Mouse (Mus musculus): ENCODE measurements at regions not wholly inside any gene's neighbourhood (a gene's known extent, or its start where the extent isn't known, plus 50 kb on each side); places are given as distances from the start of the nearest gene placed in this dataset.

- no peak overlapping the region for H3K27ac ChIP-seq (ENCODE audit: insufficient read depth, low read length)
- no peaks in the 10 kb centered on the region for H3K27me3 ChIP-seq (ENCODE audit: control insufficient read depth, insufficient read depth, low read length)
- H3K4me1 ChIP-seq (ENCODE audit: control insufficient read depth, insufficient read depth, low read length): peaks cover 14% of the 10 kb centered on the region
- TF ChIP-seq CTCF (IDR thresholded peaks at IDR 0.05; ENCODE audit: borderline replicate concordance, insufficient read depth, low read depth, low read length) (no peak), POLR2A (IDR thresholded peaks at IDR 0.05; ENCODE audit: borderline replicate concordance, insufficient read depth, low read length) (no peak)
- DNase-seq: peak; percentile 45 to 54
- no peak overlapping the region for H3K4me3 ChIP-seq (replicated peaks; ENCODE audit: insufficient read depth, low read depth, low read length)
- 6% methylated on average over 13 of the region's 13 CpGs for WGBS
Measured at GRCm38 (mm10) chr9:101404441-101405081, 153.0 kb upstream of the Ppp2r3a start.

DNA sequence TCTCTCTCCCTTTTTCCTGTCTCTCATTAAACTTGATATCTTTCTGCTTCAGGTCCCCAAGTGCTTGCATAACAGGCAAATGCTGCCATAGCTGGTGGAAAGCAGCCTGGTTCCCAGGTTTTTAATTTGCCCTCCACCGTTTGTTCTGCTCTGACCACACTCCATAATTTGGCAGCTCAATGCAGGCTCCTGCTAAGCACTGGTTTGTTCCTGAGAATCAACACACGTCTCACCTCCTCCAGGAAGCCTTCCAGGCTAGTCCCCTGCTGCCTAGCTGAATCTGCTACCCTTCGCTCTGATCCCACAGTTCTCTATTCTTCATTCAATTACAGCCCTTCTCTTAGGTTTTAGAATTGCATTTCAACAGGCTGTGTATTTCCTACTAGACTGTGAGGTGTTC lies 152.4 kb upstream of the Ppp2r3a start:
- H3K27me3 ChIP-seq (ENCODE audit: control insufficient read depth, insufficient read depth, low read length): no peaks in the 10 kb centered on the region
- 61% methylated on average over 3 of the region's 3 CpGs for WGBS
- no peak for DNase-seq
- H3K4me1 ChIP-seq (ENCODE audit: control insufficient read depth, insufficient read depth, low read length): peaks cover 14% of the 10 kb centered on the region
- H3K27ac ChIP-seq (ENCODE audit: insufficient read depth, low read length): no peak overlapping the region
- no peak for TF ChIP-seq CTCF (IDR thresholded peaks at IDR 0.05; ENCODE audit: borderline replicate concordance, insufficient read depth, low read depth, low read length)
- no peak for TF ChIP-seq POLR2A (IDR thresholded peaks at IDR 0.05; ENCODE audit: borderline replicate concordance, insufficient read depth, low read length)
- H3K4me3 ChIP-seq (replicated peaks; ENCODE audit: insufficient read depth, low read depth, low read length): no peak overlapping the region

DNA sequence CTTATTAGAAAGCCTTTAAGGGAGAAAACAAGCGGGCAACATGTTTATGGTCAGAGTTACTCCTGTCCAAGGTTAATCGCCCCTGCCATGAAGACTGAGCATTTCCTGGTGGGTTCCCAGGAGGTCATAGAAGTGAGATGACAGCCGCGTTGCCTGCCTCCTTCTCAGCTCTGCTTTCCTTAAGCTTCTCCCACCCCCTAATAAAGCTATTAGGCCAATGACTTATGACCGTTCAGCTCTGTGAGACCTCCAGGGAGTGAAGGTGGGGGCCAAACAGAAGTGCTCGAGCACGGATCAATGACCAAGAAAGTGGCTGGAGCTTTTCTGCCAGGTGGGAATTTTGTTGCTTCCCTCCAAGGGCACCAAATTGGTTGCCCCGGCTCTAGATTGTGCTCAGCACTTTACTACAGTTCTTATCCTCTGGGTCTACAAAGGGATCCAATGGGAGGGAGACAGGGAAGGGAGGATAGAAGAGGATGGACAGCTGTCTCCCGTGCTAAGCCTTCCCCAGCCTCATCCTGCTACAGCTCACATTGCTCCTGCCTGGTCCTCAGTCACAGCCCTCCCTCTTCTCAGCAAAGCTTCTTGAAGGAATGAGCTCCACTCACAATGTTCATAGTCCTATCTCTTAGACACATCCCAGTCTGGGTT lies 151.1 kb upstream of the Ppp2r3a start:
- Histone ChIP-seq H3K27me3 (ENCODE audit: control insufficient read depth, insufficient read depth, low read length) (no peaks in the 10 kb centered on the region), H3K4me3 (replicated peaks; ENCODE audit: insufficient read depth, low read depth, low read length) (no peak overlapping the region), H3K27ac (ENCODE audit: insufficient read depth, low read length) (no peak overlapping the region), H3K4me1 (ENCODE audit: control insufficient read depth, insufficient read depth, low read length) (peaks cover 14% of the 10 kb centered on the region)
- DNase-seq: no peak
- TF ChIP-seq POLR2A (IDR thresholded peaks at IDR 0.05; ENCODE audit: borderline replicate concordance, insufficient read depth, low read length): no peak
- no peak for TF ChIP-seq CTCF (IDR thresholded peaks at IDR 0.05; ENCODE audit: borderline replicate concordance, insufficient read depth, low read depth, low read length)
- 90% methylated on average over 9 of the region's 9 CpGs for WGBS

GRCm38 (mm10) chr9:101401416-101401815 lies 149.8 kb upstream of the Ppp2r3a start:
- Histone ChIP-seq H3K27me3 (ENCODE audit: control insufficient read depth, insufficient read depth, low read length) (no peaks in the 10 kb centered on the region), H3K27ac (ENCODE audit: insufficient read depth, low read length) (no peak overlapping the region)
- 88% methylated on average over 9 of the region's 9 CpGs for WGBS

DNA sequence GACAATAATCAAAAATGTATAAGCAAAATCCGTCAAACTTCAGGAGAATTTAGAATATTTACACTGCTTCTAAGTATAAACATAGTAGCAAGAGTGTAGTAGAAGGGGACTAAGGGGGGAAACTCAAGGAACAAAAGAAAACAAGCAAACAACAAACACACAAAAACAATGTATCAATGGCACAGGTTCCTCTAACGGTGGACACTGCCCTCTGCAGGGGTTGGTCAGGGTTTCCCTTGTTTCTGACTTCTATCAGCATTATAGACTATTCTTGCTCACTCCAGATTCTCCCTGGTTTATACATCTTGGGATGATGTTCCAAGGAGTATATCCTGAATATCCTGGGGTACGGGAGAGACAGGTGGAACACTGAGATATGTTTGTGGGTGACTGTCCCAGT lies 147.3 kb upstream of the Ppp2r3a start:
- TF ChIP-seq POLR2A (IDR thresholded peaks at IDR 0.05; ENCODE audit: borderline replicate concordance, insufficient read depth, low read length): no peak
- no peak for TF ChIP-seq CTCF (IDR thresholded peaks at IDR 0.05; ENCODE audit: borderline replicate concordance, insufficient read depth, low read depth, low read length)

More at GRCm38 (mm10) chr9:101401416-101401815, 149.8 kb upstream of the Ppp2r3a start:
- TF ChIP-seq POLR2A (IDR thresholded peaks at IDR 0.05; ENCODE audit: borderline replicate concordance, insufficient read depth, low read length) (no peak), CTCF (IDR thresholded peaks at IDR 0.05; ENCODE audit: borderline replicate concordance, insufficient read depth, low read depth, low read length) (no peak)
- Histone ChIP-seq H3K4me3 (replicated peaks; ENCODE audit: insufficient read depth, low read depth, low read length) (no peak overlapping the region), H3K4me1 (ENCODE audit: control insufficient read depth, insufficient read depth, low read length) (peaks cover 10% of the 10 kb centered on the region)
- no peak for DNase-seq

DNA sequence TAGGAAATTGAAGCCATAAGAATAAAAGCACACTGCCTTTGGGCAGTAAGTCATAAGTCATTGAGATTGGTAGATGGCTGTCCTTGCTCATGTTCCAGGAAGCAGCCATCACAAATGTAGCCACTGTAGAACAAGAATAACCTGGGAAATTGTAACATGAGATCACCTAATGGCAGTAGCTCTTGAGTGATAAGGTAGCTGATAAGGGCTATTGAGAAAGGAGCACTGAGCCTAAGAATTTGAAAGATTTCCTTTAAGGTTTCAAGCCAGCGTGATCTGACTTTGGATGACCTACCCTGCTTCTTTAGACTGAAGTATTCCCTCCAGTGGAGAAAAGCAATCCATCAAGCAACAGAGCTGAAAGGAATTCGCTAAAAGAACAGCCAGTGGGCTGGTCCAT lies 117.8 kb upstream of the Ppp2r3a start:
- Histone ChIP-seq H3K27me3 (ENCODE audit: control insufficient read depth, insufficient read depth, low read length) (no peaks in the 10 kb centered on the region), H3K4me3 (replicated peaks; ENCODE audit: insufficient read depth, low read depth, low read length) (no peak overlapping the region), H3K27ac (ENCODE audit: insufficient read depth, low read length) (no peak overlapping the region), H3K4me1 (ENCODE audit: control insufficient read depth, insufficient read depth, low read length) (no peaks in the 10 kb centered on the region)
- WGBS: 74% methylated on average over 2 of the region's 2 CpGs
- no peak for DNase-seq
- TF ChIP-seq CTCF (IDR thresholded peaks at IDR 0.05; ENCODE audit: borderline replicate concordance, insufficient read depth, low read depth, low read length): no peak
- TF ChIP-seq POLR2A (IDR thresholded peaks at IDR 0.05; ENCODE audit: borderline replicate concordance, insufficient read depth, low read length): no peak

More for the DNA sequence above, 147.3 kb upstream of the Ppp2r3a start:
- no peaks in the 10 kb centered on the region for H3K27me3 ChIP-seq (ENCODE audit: control insufficient read depth, insufficient read depth, low read length)
- H3K4me3 ChIP-seq (replicated peaks; ENCODE audit: insufficient read depth, low read depth, low read length): no peak overlapping the region
- H3K4me1 ChIP-seq (ENCODE audit: control insufficient read depth, insufficient read depth, low read length): peaks cover 1% of the 10 kb centered on the region; the same call in 1 of the 2 replicates
- DNase-seq: no peak
- WGBS: 79% methylated on average over 3 of the region's 3 CpGs
- no peak overlapping the region for H3K27ac ChIP-seq (ENCODE audit: insufficient read depth, low read length)

GRCm38 (mm10) chr9:101356607-101357006 lies 105.0 kb upstream of the Ppp2r3a start:
- no peak overlapping the region for H3K4me3 ChIP-seq (replicated peaks; ENCODE audit: insufficient read depth, low read depth, low read length)
- H3K27ac ChIP-seq (ENCODE audit: insufficient read depth, low read length): no peak overlapping the region
- no peaks in the 10 kb centered on the region for H3K4me1 ChIP-seq (ENCODE audit: control insufficient read depth, insufficient read depth, low read length)
- H3K27me3 ChIP-seq (ENCODE audit: control insufficient read depth, insufficient read depth, low read length): no peaks in the 10 kb centered on the region
- no peak for TF ChIP-seq POLR2A (IDR thresholded peaks at IDR 0.05; ENCODE audit: borderline replicate concordance, insufficient read depth, low read length)
- TF ChIP-seq CTCF (IDR thresholded peaks at IDR 0.05; ENCODE audit: borderline replicate concordance, insufficient read depth, low read depth, low read length): no peak
- DNase-seq: no peak
- 92% methylated on average over 6 of the region's 6 CpGs for WGBS

GRCm38 (mm10) chr9:101348771-101349170 lies 97.2 kb upstream of the Ppp2r3a start:
- DNase-seq: no peak
- H3K27me3 ChIP-seq (ENCODE audit: control insufficient read depth, insufficient read depth, low read length): no peaks in the 10 kb centered on the region
- 45% methylated on average over 4 of the region's 4 CpGs for WGBS
- no peak for TF ChIP-seq POLR2A (IDR thresholded peaks at IDR 0.05; ENCODE audit: borderline replicate concordance, insufficient read depth, low read length)
- H3K4me1 ChIP-seq (ENCODE audit: control insufficient read depth, insufficient read depth, low read length): no peaks in the 10 kb centered on the region
- H3K4me3 ChIP-seq (replicated peaks; ENCODE audit: insufficient read depth, low read depth, low read length): no peak overlapping the region
- H3K27ac ChIP-seq (ENCODE audit: insufficient read depth, low read length): no peak overlapping the region

Data from cerebellum, adult 2 months (tissue).